Mouse (Mus musculus) heart, embryonic 15.5 days (tissue): Measurements from ENCODE around the gene Mrpl34. TPM values are rescaled to one million over a fixed set of nuclear protein-coding genes. Genes with fewer than 3 reads are reported as not detected.
A peak's percentile ranks its signal among the peaks of the same experiment; 100 is the strongest.

Experiments
- ATAC-seq: fragments of 200-750 bp; cut with Nextera tagmentation; replicated peaks from 2 replicates; pipeline ENCODE4 v1.8.0; 2017; ENCODE audit warnings: low read depth, moderate TSS enrichment; ENCODE audit not compliant: insufficient number of reproducible peaks, insufficient read depth, low FRiP score
- H3K27ac ChIP-seq: fragments of 300-500 bp; sonication (generic); 2 replicates; pipeline ENCODE4 v1.5.1; 2015; ENCODE audit warnings: mild to moderate bottlenecking, inconsistent platforms
- H3K27me3 ChIP-seq: fragments of 300-500 bp; sonication (generic); 2 replicates; pipeline ENCODE4 v1.6.1; 2015; ENCODE audit warnings: inconsistent platforms
- H3K36me3 ChIP-seq: fragments of 300-500 bp; sonication (generic); 2 replicates; pipeline ENCODE4 v1.6.1; 2015; ENCODE audit warnings: mild to moderate bottlenecking, inconsistent platforms
- H3K4me1 ChIP-seq: fragments of 300-500 bp; sonication (generic); replicated peaks from 2 replicates; pipeline ENCODE4 v1.6.1; 2015; ENCODE audit warnings: inconsistent platforms
- H3K4me2 ChIP-seq: fragments of 300-500 bp; sonication (generic); 2 replicates; pipeline ENCODE4 v1.6.1; 2015; ENCODE audit warnings: inconsistent platforms, mild to moderate bottlenecking, moderate library complexity
- H3K4me3 ChIP-seq: fragments of 300-500 bp; sonication (generic); 2 replicates; pipeline ENCODE4 v1.5.1; 2015; ENCODE audit warnings: mild to moderate bottlenecking, inconsistent platforms
- H3K9ac ChIP-seq: fragments of 300-500 bp; sonication (generic); 2 replicates; pipeline ENCODE4 v1.6.1; 2015; ENCODE audit warnings: mild to moderate bottlenecking, inconsistent platforms
- H3K9me3 ChIP-seq: fragments of 300-500 bp; sonication (generic); replicated peaks from 2 replicates; pipeline ENCODE4 v1.6.1; 2016; ENCODE audit warnings: inconsistent platforms
- WGBS: fragments of 180-500 bp; shearing (Covaris S2); methylation state at CpG from one replicate; pipeline ENCODE4 v1.1.7; 2015; ENCODE audit warnings: mixed read lengths; 5-methylcytosine and 5-hydroxymethylcytosine counted together
- polyA plus RNA-seq: library from polyadenylated mRNA; unstranded; fragments of >200 nt; fragmentation: Nextera tagmentation; extraction: Ambion mirVana; gene quantifications from 2 replicates; pipeline ENCODE4 v1.2.1, GENCODE M21; 2015

Mrpl34 gene
- polyA plus RNA-seq, 1 experiment from 2014 or later: 188 TPM

- Histone ChIP-seq H3K4me3 (peak within 1 kb of the TSS; percentile 87), H3K9ac (peak within 1 kb of the TSS; percentile 81), H3K27me3 (no peaks in the 10 kb centered on the region), H3K4me1 (peaks cover 36% of the 10 kb centered on the region), H3K36me3 (peaks cover 23% of the 10 kb centered on the region), H3K9me3 (no peaks in the 10 kb centered on the region), H3K27ac (peak within 1 kb of the TSS; percentile 72), H3K4me2 (peak within 1 kb of the TSS; percentile 93)
- under 1% methylated on average over 47 of the region's 52 CpGs for WGBS
- ATAC-seq: peak; percentile 82
Measured at GRCm38 (mm10) chr8:71468916-71469315, 4.2 kb downstream of the Mrpl34 start, which contains the start of gene Dda1. Gene Dda1, plus strand, starts transcription at chr8:71469199.

DNA sequence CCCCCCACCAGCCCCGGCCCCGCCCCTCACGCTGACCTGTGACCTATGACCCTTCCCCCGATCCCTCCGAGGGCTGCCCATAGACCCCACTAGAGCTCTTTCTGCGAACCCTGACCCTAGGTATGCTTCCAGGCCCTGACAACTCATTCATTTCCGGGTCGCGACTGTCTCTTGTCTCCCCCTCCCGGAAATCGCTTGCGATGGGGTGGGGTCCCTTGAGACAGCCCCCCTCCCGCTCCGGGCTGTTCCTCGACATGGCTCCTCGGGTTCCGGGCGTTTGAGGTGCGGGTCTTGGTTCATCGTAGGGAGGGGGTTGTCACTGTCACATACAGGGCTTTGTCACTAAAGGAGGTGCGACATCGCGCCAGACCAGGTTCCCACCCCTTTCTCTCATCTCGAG lies 4.7 kb downstream of the Mrpl34 start:
- H3K36me3 ChIP-seq: peaks cover 28% of the 10 kb centered on the region
- no peak for ATAC-seq
- peaks cover 31% of the 10 kb centered on the region for H3K4me1 ChIP-seq
- H3K27me3 ChIP-seq: no peaks in the 10 kb centered on the region
- peak overlapping the region; percentile 87 for H3K4me3 ChIP-seq
- peak overlapping the region; percentile 81 for H3K9ac ChIP-seq
- whole genome bisulfite sequencing: 1% methylated on average over 24 of the region's 24 CpGs
- H3K9me3 ChIP-seq: no peaks in the 10 kb centered on the region
- H3K4me2 ChIP-seq: peak overlapping the region; percentile 93
- H3K27ac ChIP-seq: peak overlapping the region; percentile 72

DNA sequence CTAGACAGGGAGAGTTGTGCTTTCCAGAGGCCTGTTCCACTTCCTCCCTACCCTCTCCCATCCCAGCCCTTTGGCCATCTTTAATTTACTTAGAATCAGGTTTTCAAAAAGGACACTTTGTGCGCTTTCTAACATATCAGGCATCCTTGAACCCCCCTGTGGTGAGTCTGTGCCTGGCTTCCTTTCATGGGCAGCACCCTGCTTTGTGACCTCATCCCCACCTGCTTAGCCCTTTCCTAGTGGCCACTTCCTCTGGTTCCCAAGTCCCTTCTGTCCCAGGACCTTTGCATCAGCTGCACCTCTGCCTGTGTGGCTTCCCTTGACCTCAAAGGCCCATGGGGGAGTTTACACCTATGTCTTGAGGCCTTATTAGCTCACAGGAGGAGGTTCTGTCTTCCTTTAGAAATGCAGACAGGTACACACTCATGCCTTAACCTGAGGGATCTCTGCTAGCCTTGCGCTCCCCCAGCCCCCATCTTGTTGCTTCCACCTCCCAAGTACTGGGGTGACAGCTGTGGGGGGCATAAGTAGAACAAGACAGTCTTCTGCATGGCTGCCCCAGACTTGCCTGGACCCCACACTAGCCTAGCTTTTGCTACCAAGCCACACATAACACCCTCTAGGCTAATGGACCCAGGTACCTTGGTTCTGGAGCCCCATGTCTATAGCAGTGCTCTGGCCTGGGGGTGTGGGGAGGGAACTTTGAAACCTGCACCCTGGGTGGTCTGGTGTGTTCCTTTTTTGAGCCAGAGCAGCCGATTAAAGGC lies 5.6 kb downstream of the Mrpl34 start:
- H3K4me1 ChIP-seq: peaks cover 29% of the 10 kb centered on the region
- H3K27ac ChIP-seq: no peak overlapping the region
- 87% methylated on average over 3 of the region's 3 CpGs for WGBS
- peak overlapping the region; percentile 87 for H3K4me3 ChIP-seq
- peak overlapping the region; percentile 93 for H3K4me2 ChIP-seq
- H3K9me3 ChIP-seq: no peaks in the 10 kb centered on the region
- no peak for ATAC-seq
- H3K36me3 ChIP-seq: peaks cover 36% of the 10 kb centered on the region
- H3K27me3 ChIP-seq: no peaks in the 10 kb centered on the region
- peak overlapping the region; percentile 81 for H3K9ac ChIP-seq

- Histone ChIP-seq H3K4me1 (peaks cover 27% of the 10 kb centered on the region), H3K9me3 (no peaks in the 10 kb centered on the region), H3K27ac (no peak overlapping the region), H3K9ac (no peak overlapping the region), H3K36me3 (peaks cover 34% of the 10 kb centered on the region), H3K4me3 (no peak overlapping the region), H3K4me2 (no peak overlapping the region), H3K27me3 (no peaks in the 10 kb centered on the region)
- 82% methylated on average over 5 of the region's 5 CpGs for WGBS
- no peak for ATAC-seq
Measured at GRCm38 (mm10) chr8:71470913-71471255, 6.1 kb downstream of the Mrpl34 start.

GRCm38 (mm10) chr8:71471861-71472260 lies 7.1 kb downstream of the Mrpl34 start:
- H3K4me3 ChIP-seq: no peak overlapping the region
- peaks cover 31% of the 10 kb centered on the region for H3K36me3 ChIP-seq
- WGBS: 94% methylated on average over 17 of the region's 17 CpGs
- H3K4me1 ChIP-seq: peaks cover 28% of the 10 kb centered on the region
- no peaks in the 10 kb centered on the region for H3K9me3 ChIP-seq
- no peak overlapping the region for H3K4me2 ChIP-seq
- no peak overlapping the region for H3K9ac ChIP-seq
- ATAC-seq: no peak
- H3K27me3 ChIP-seq: no peaks in the 10 kb centered on the region
- H3K27ac ChIP-seq: no peak overlapping the region

GRCm38 (mm10) chr8:71472601-71473386 lies 8.0 kb downstream of the Mrpl34 start:
- Histone ChIP-seq H3K9me3 (no peaks in the 10 kb centered on the region), H3K4me1 (peaks cover 34% of the 10 kb centered on the region), H3K4me3 (no peak overlapping the region), H3K36me3 (peaks cover 31% of the 10 kb centered on the region), H3K27ac (no peak overlapping the region), H3K9ac (no peak overlapping the region), H3K27me3 (no peaks in the 10 kb centered on the region), H3K4me2 (no peak overlapping the region)
- WGBS: 81% methylated on average over 8 of the region's 8 CpGs
- no peak for ATAC-seq

DNA sequence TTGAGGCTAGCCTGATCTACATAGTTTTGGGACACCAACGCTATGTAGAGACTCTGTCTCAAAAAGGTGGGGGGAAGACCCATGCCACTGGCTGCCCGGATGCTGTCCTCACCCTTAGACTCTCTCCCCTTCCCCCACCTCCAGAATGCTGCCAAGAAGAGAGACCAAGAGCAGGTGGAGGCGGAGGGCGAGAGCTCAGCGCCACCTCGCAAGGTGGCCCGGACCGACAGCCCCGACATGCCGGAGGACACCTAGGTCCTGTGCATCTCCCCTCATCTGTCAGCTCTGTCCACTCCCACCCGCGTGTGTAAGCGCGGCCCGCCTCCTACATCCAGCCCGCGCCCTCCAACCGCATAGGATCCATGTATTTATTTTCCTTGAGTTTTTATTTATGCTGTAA lies 9.6 kb downstream of the Mrpl34 start:
- H3K27ac ChIP-seq: no peak overlapping the region
- no peak overlapping the region for H3K4me3 ChIP-seq
- no peak overlapping the region for H3K9ac ChIP-seq
- no peak for ATAC-seq
- H3K4me1 ChIP-seq: peaks cover 34% of the 10 kb centered on the region
- no peaks in the 10 kb centered on the region for H3K9me3 ChIP-seq
- H3K36me3 ChIP-seq: peaks cover 31% of the 10 kb centered on the region
- 93% methylated on average over 18 of the region's 18 CpGs for WGBS
- no peak overlapping the region for H3K4me2 ChIP-seq
- H3K27me3 ChIP-seq: 0 out of 2 replicates have a peak, but pooled peaks cover 5% of the 10 kb centered on the region

GRCm38 (mm10) chr8:71474785-71475701 lies 10.3 kb downstream of the Mrpl34 start:
- peaks cover 31% of the 10 kb centered on the region for H3K36me3 ChIP-seq
- H3K9ac ChIP-seq: no peak overlapping the region
- no peak for ATAC-seq
- H3K27ac ChIP-seq: no peak overlapping the region
- H3K27me3 ChIP-seq: 0 out of 2 replicates have a peak, but pooled peaks cover 5% of the 10 kb centered on the region
- 91% methylated on average over 25 of the region's 25 CpGs for whole genome bisulfite sequencing
- H3K9me3 ChIP-seq: no peaks in the 10 kb centered on the region
- no peak overlapping the region for H3K4me3 ChIP-seq
- peaks cover 28% of the 10 kb centered on the region for H3K4me1 ChIP-seq
- no peak overlapping the region; the same call in 1 of the 2 replicates for H3K4me2 ChIP-seq

DNA sequence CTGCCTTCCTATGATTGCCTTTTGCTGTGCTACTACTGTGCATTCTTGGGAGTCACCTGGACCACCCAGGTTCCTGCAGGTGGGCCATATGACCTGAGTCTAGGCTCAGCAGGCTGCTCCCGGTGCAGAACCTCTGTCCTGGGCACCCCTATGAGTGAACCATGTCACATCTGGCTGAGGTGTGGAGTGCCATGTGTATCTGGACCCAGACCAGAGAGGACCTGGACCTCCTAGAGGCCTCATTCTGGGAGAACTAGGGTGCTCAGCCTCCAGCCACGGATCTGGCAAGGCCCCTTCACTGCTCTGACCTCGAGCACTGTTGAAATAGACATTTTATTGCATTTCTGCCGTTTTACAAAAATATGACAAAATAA lies 10.9 kb downstream of the Mrpl34 start:
- Histone ChIP-seq H3K9ac (peak overlapping the region; percentile 81), H3K9me3 (no peaks in the 10 kb centered on the region), H3K27ac (peak overlapping the region; percentile 90), H3K36me3 (peaks cover 31% of the 10 kb centered on the region), H3K4me3 (peak overlapping the region; percentile 74), H3K27me3 (peaks cover 9% of the 10 kb centered on the region; the same call in 1 of the 2 replicates), H3K4me2 (peak overlapping the region; percentile 94), H3K4me1 (peaks cover 22% of the 10 kb centered on the region)
- 23% methylated on average over 4 of the region's 4 CpGs for whole genome bisulfite sequencing
- ATAC-seq: no peak

DNA sequence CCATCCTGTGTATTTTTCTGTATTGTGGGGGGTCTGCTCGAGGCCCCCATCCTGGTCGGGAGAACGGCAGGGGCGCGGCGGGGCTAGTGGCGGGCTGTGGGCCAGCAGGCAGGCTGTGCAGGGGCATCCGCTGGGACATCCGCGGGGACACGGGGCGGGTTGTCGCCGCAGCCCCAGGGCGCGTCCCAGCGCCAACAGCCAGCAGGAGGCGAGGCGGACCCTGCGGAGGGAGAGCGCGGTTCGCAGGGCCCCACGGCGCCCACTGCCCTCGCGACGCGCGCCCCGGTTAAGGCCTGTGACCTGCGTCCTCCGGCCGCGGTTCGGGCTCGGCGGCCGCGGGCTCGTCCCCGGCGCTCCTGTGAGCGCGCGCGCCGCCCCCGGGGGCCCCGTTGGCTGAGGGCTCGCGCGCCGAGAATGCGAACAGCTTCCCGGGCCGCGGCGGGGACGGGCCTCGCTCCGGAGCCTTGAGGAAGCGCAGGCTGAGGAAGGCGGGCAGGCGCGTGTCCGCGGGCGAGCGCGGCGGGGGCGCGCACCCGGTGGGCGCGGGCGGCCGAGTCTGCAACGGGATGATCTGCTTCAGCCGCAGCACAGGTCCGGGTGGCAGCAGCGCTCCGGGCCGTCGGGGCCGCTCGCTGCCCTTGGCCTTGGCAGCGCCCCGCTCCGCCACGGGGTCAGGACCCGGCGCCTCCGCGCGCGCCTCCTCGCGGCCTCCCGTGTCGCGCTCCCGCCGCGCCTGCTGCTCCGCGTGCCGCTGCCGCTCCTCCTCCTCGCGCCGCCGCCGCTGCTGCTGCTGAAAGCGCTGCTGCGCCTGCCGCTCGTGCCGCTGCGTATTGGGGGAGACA lies 11.6 kb downstream of the Mrpl34 start:
- peak overlapping the region; percentile 94 for H3K4me2 ChIP-seq
- peaks cover 15% of the 10 kb centered on the region for H3K4me1 ChIP-seq
- WGBS: under 1% methylated on average over 77 of the region's 121 CpGs
- H3K4me3 ChIP-seq: peak overlapping the region; percentile 74
- peak; percentile 72 for ATAC-seq
- H3K9ac ChIP-seq: peak overlapping the region; percentile 81
- peaks cover 30% of the 10 kb centered on the region for H3K36me3 ChIP-seq
- no peaks in the 10 kb centered on the region for H3K9me3 ChIP-seq
- H3K27me3 ChIP-seq: peaks cover 14% of the 10 kb centered on the region
- peak overlapping the region; percentile 90 for H3K27ac ChIP-seq
